Mouse (Mus musculus): ENCODE results near the gene Gm1123. TPM values are rescaled to one million over a fixed set of nuclear protein-coding genes. Genes with fewer than 3 reads are reported as not detected.

The Gm1123 gene
- polyA plus RNA-seq, 1 experiment: 0.05 TPM

GRCm38 (mm10) chr9:99041994-99042393 is 6.5 kb upstream of the Gm1123 start:
- Histone ChIP-seq H3K36me3 (ENCODE audit: control insufficient read depth, insufficient read depth, low read length) (no peaks in the 10 kb centered on the region; the same call in 1 of the 2 replicates), H3K27me3 (ENCODE audit: control insufficient read depth, insufficient read depth, low read length) (no peaks in the 10 kb centered on the region), H3K4me3 (ENCODE audit: extremely low read depth, insufficient read depth, insufficient read length) (no peak overlapping the region), H3K4me1 (ENCODE audit: control insufficient read depth, insufficient read depth, insufficient read length) (no peaks in the 10 kb centered on the region), H3K27ac (ENCODE audit: insufficient read depth, low read length) (no peak overlapping the region)
- TF ChIP-seq POLR2A (IDR thresholded peaks at IDR 0.05; ENCODE audit: low read depth, low read length) (no peak), CTCF (IDR thresholded peaks at IDR 0.05; ENCODE audit: extremely low read depth, insufficient read depth, insufficient read length, insufficient replicate concordance) (no peak)
- DNase-seq (ENCODE audit: low read depth in 1 of 2, low spot score in 2 of 2): no peak
- 94% methylated on average over 9 of the region's 9 CpGs for WGBS

GRCm38 (mm10) chr9:99034111-99034510 is 1.4 kb downstream of the Gm1123 start:
- 91% methylated on average over 8 of the region's 8 CpGs for WGBS
- H3K36me3 ChIP-seq (ENCODE audit: control insufficient read depth, insufficient read depth, low read length): no peaks in the 10 kb centered on the region
- DNase-seq (ENCODE audit: low read depth in 1 of 2, low spot score in 2 of 2): no peak
- no peaks in the 10 kb centered on the region for H3K27me3 ChIP-seq (ENCODE audit: control insufficient read depth, insufficient read depth, low read length)
- no peak overlapping the region for H3K27ac ChIP-seq (ENCODE audit: insufficient read depth, low read length)
- no peaks in the 10 kb centered on the region for H3K4me1 ChIP-seq (ENCODE audit: control insufficient read depth, insufficient read depth, insufficient read length)
- H3K4me3 ChIP-seq (ENCODE audit: extremely low read depth, insufficient read depth, insufficient read length): no peak overlapping the region
- TF ChIP-seq CTCF (IDR thresholded peaks at IDR 0.05; ENCODE audit: extremely low read depth, insufficient read depth, insufficient read length, insufficient replicate concordance) (no peak), POLR2A (IDR thresholded peaks at IDR 0.05; ENCODE audit: low read depth, low read length) (no peak)

GRCm38 (mm10) chr9:99032031-99032430 is 3.5 kb downstream of the Gm1123 start:
- no peaks in the 10 kb centered on the region for H3K4me1 ChIP-seq (ENCODE audit: control insufficient read depth, insufficient read depth, insufficient read length)
- no peaks in the 10 kb centered on the region for H3K36me3 ChIP-seq (ENCODE audit: control insufficient read depth, insufficient read depth, low read length)
- no peak for DNase-seq (ENCODE audit: low read depth in 1 of 2, low spot score in 2 of 2)
- H3K27me3 ChIP-seq (ENCODE audit: control insufficient read depth, insufficient read depth, low read length): no peaks in the 10 kb centered on the region
- H3K4me3 ChIP-seq (ENCODE audit: extremely low read depth, insufficient read depth, insufficient read length): no peak overlapping the region
- H3K27ac ChIP-seq (ENCODE audit: insufficient read depth, low read length): no peak overlapping the region
- TF ChIP-seq CTCF (IDR thresholded peaks at IDR 0.05; ENCODE audit: extremely low read depth, insufficient read depth, insufficient read length, insufficient replicate concordance) (no peak), POLR2A (IDR thresholded peaks at IDR 0.05; ENCODE audit: low read depth, low read length) (no peak)
- 88% methylated on average over 8 of the region's 8 CpGs for WGBS

GRCm38 (mm10) chr9:99021751-99022150 is 13.8 kb downstream of the Gm1123 start:
- Histone ChIP-seq H3K36me3 (ENCODE audit: control insufficient read depth, insufficient read depth, low read length) (no peaks in the 10 kb centered on the region), H3K4me1 (ENCODE audit: control insufficient read depth, insufficient read depth, insufficient read length) (no peaks in the 10 kb centered on the region), H3K27ac (ENCODE audit: insufficient read depth, low read length) (no peak overlapping the region), H3K4me3 (ENCODE audit: extremely low read depth, insufficient read depth, insufficient read length) (no peak overlapping the region), H3K27me3 (ENCODE audit: control insufficient read depth, insufficient read depth, low read length) (no peaks in the 10 kb centered on the region)
- no peak for TF ChIP-seq POLR2A (IDR thresholded peaks at IDR 0.05; ENCODE audit: low read depth, low read length)
- no peak for TF ChIP-seq CTCF (IDR thresholded peaks at IDR 0.05; ENCODE audit: extremely low read depth, insufficient read depth, insufficient read length, insufficient replicate concordance)
- WGBS: 83% methylated on average over 4 of the region's 4 CpGs
- DNase-seq (ENCODE audit: low read depth in 1 of 2, low spot score in 2 of 2): no peak

- no peak for DNase-seq (ENCODE audit: low read depth in 1 of 2, low spot score in 2 of 2)
- TF ChIP-seq CTCF (IDR thresholded peaks at IDR 0.05; ENCODE audit: extremely low read depth, insufficient read depth, insufficient read length, insufficient replicate concordance) (no peak), POLR2A (IDR thresholded peaks at IDR 0.05; ENCODE audit: low read depth, low read length) (no peak)
- Histone ChIP-seq H3K4me3 (ENCODE audit: extremely low read depth, insufficient read depth, insufficient read length) (no peak overlapping the region), H3K4me1 (ENCODE audit: control insufficient read depth, insufficient read depth, insufficient read length) (no peaks in the 10 kb centered on the region), H3K27ac (ENCODE audit: insufficient read depth, low read length) (no peak overlapping the region), H3K27me3 (ENCODE audit: control insufficient read depth, insufficient read depth, low read length) (no peaks in the 10 kb centered on the region), H3K36me3 (ENCODE audit: control insufficient read depth, insufficient read depth, low read length) (no peaks in the 10 kb centered on the region)
- 71% methylated on average over 5 of the region's 5 CpGs for WGBS
Measured at GRCm38 (mm10) chr9:99021166-99021565, 14.3 kb downstream of the Gm1123 start.

- no peak overlapping the region for H3K27ac ChIP-seq (ENCODE audit: insufficient read depth, low read length)
- DNase-seq (ENCODE audit: low read depth in 1 of 2, low spot score in 2 of 2): no peak
- H3K36me3 ChIP-seq (ENCODE audit: control insufficient read depth, insufficient read depth, low read length): no peaks in the 10 kb centered on the region
- TF ChIP-seq POLR2A (IDR thresholded peaks at IDR 0.05; ENCODE audit: low read depth, low read length) (no peak), CTCF (IDR thresholded peaks at IDR 0.05; ENCODE audit: extremely low read depth, insufficient read depth, insufficient read length, insufficient replicate concordance) (no peak)
- no peaks in the 10 kb centered on the region for H3K4me1 ChIP-seq (ENCODE audit: control insufficient read depth, insufficient read depth, insufficient read length)
- H3K4me3 ChIP-seq (ENCODE audit: extremely low read depth, insufficient read depth, insufficient read length): no peak overlapping the region
- H3K27me3 ChIP-seq (ENCODE audit: control insufficient read depth, insufficient read depth, low read length): no peaks in the 10 kb centered on the region
- WGBS: 88% methylated on average over 6 of the region's 6 CpGs
Measured at GRCm38 (mm10) chr9:99017679-99018078, 17.8 kb downstream of the Gm1123 start.

GRCm38 (mm10) chr9:99016759-99017158 is 18.8 kb downstream of the Gm1123 start:
- WGBS: 51% methylated on average over 3 of the region's 3 CpGs
- TF ChIP-seq POLR2A (IDR thresholded peaks at IDR 0.05; ENCODE audit: low read depth, low read length): no peak
- TF ChIP-seq CTCF (IDR thresholded peaks at IDR 0.05; ENCODE audit: extremely low read depth, insufficient read depth, insufficient read length, insufficient replicate concordance): no peak
- H3K27me3 ChIP-seq (ENCODE audit: control insufficient read depth, insufficient read depth, low read length): no peaks in the 10 kb centered on the region
- no peak for DNase-seq (ENCODE audit: low read depth in 1 of 2, low spot score in 2 of 2)
- H3K27ac ChIP-seq (ENCODE audit: insufficient read depth, low read length): no peak overlapping the region
- H3K4me1 ChIP-seq (ENCODE audit: control insufficient read depth, insufficient read depth, insufficient read length): no peaks in the 10 kb centered on the region
- no peaks in the 10 kb centered on the region for H3K36me3 ChIP-seq (ENCODE audit: control insufficient read depth, insufficient read depth, low read length)
- H3K4me3 ChIP-seq (ENCODE audit: extremely low read depth, insufficient read depth, insufficient read length): no peak overlapping the region
